Mouse (Mus musculus) bone marrow, adult 2 months (tissue): ENCODE data around the gene 5730522E02Rik. TPM values are rescaled to one million over a fixed set of nuclear protein-coding genes. Genes with fewer than 3 reads are reported as not detected.
A peak's percentile ranks its signal among the peaks of the same experiment; 100 is the strongest.
"Not testable (repeated sequence)": the region's sequence is repeated elsewhere in the genome, so short reads cannot be mapped to it uniquely, and the experiment has no call there.

Source experiments
- H3K27ac ChIP-seq: fragments of 200-500 bp; 2 replicates; pipeline ENCODE4 v1.5.1; 2012; ENCODE audit warnings: low read depth, mild to moderate bottlenecking, control low read depth, inconsistent platforms, low read length; ENCODE audit not compliant: control insufficient read depth, poor library complexity, insufficient read depth
- H3K4me1 ChIP-seq: fragments of 200-500 bp; 2 replicates; pipeline ENCODE4 v1.6.1; 2011; ENCODE audit warnings: low read length; ENCODE audit not compliant: control insufficient read depth, insufficient read depth
- H3K4me3 ChIP-seq: fragments of 200-500 bp; replicated peaks from 2 replicates; pipeline ENCODE3; 2011; ENCODE audit warnings: mild to moderate bottlenecking, low read depth, low read length, control low read depth; ENCODE audit not compliant: control insufficient read depth
- CTCF ChIP-seq: fragments of 200-500 bp; IDR thresholded peaks from 2 replicates; pipeline ENCODE4 v1.5.1; 2011; ENCODE audit warnings: low read length, control low read depth; ENCODE audit not compliant: control insufficient read depth, insufficient read depth
- POLR2A ChIP-seq: fragments of 200-500 bp; IDR thresholded peaks from 2 replicates; pipeline ENCODE4 v1.6.1; 2011; ENCODE audit warnings: low read depth, mild to moderate bottlenecking, control low read depth, low read length, borderline replicate concordance; ENCODE audit not compliant: control insufficient read depth
- WGBS: fragments of 180-500 bp; shearing (Covaris S2); methylation state at CpG from one replicate; pipeline ENCODE4 v1.1.7; 2018; 5-methylcytosine and 5-hydroxymethylcytosine counted together
- polyA plus RNA-seq: library from polyadenylated mRNA; stranded (reverse); fragments of >200 nt; gene quantifications from 2 replicates; pipeline ENCODE4 v1.2.4, GENCODE M21; 2011; ENCODE audit warnings: low replicate concordance; ENCODE audit not compliant: missing spikeins, insufficient read depth, insufficient read length

Gene 5730522E02Rik
- 2.0 TPM in 1 of 2 replicates, not detected in the other for polyA plus RNA-seq

- H3K27ac ChIP-seq: peak within 1 kb of the TSS; percentile 59
- TF ChIP-seq CTCF: no peak
- no peak for TF ChIP-seq POLR2A
- WGBS: under 1% methylated on average over 31 of the region's 31 CpGs
- peak within 1 kb of the TSS; percentile 78 for H3K4me3 ChIP-seq
- H3K4me1 ChIP-seq: no peaks in the 10 kb centered on the region
These were observed at the start of gene 5730522E02Rik for GRCm38 (mm10) chr11:26210582-26211180. Gene 5730522E02Rik (minus strand): TSS chr11:26210763.

GRCm38 (mm10) chr11:26236540-26236939, 26.0 kb upstream of the 5730522E02Rik start:
- no peak overlapping the region for H3K4me3 ChIP-seq
- H3K27ac ChIP-seq: no peak overlapping the region
- TF ChIP-seq POLR2A (no peak), CTCF (no peak)
- 10% methylated on average over 1 of the region's 1 CpGs for WGBS
- no peaks in the 10 kb centered on the region for H3K4me1 ChIP-seq

GRCm38 (mm10) chr11:26229895-26230294, 19.3 kb upstream of the 5730522E02Rik start:
- 68% methylated on average over 1 of the region's 1 CpGs for WGBS
- H3K4me1 ChIP-seq: no peaks in the 10 kb centered on the region
- H3K27ac ChIP-seq: no peak overlapping the region
- TF ChIP-seq POLR2A (no peak), CTCF (no peak)
- no peak overlapping the region for H3K4me3 ChIP-seq

- not testable (repeated sequence) for H3K4me1 ChIP-seq, H3K4me3 ChIP-seq, H3K27ac ChIP-seq
- 27% methylated on average over 1 of the region's 1 CpGs for WGBS
These were observed 3.1 kb upstream of the 5730522E02Rik start for GRCm38 (mm10) chr11:26213643-26214042.

GRCm38 (mm10) chr11:26209811-26210581, 567 bp downstream of the 5730522E02Rik start:
- peak overlapping the region; percentile 78 for H3K4me3 ChIP-seq
- WGBS: 2% methylated on average over 60 of the region's 73 CpGs
- H3K27ac ChIP-seq: peak overlapping the region; percentile 59
- no peak for TF ChIP-seq POLR2A
- TF ChIP-seq CTCF: no peak
- H3K4me1 ChIP-seq: no peaks in the 10 kb centered on the region

GRCm38 (mm10) chr11:26203466-26203865, 7.1 kb downstream of the 5730522E02Rik start:
- WGBS: 27% methylated on average over 2 of the region's 2 CpGs
- TF ChIP-seq POLR2A: no peak
- no peak for TF ChIP-seq CTCF
- Histone ChIP-seq H3K4me3 (no peak overlapping the region), H3K4me1 (no peaks in the 10 kb centered on the region; the same call in 1 of the 2 replicates), H3K27ac (no peak overlapping the region)

- WGBS: 78% methylated on average over 5 of the region's 5 CpGs
- Histone ChIP-seq H3K4me3 (no peak overlapping the region), H3K4me1 (no peaks in the 10 kb centered on the region; the same call in 1 of the 2 replicates), H3K27ac (no peak overlapping the region)
- TF ChIP-seq CTCF (no peak), POLR2A (no peak)
These were observed 7.7 kb downstream of the 5730522E02Rik start for GRCm38 (mm10) chr11:26202842-26203241.

GRCm38 (mm10) chr11:26201778-26202097, 8.8 kb downstream of the 5730522E02Rik start:
- Histone ChIP-seq H3K27ac (no peak overlapping the region), H3K4me1 (no peaks in the 10 kb centered on the region; the same call in 1 of the 2 replicates), H3K4me3 (no peak overlapping the region)
- TF ChIP-seq POLR2A: no peak
